Mouse (Mus musculus) spleen, postnatal 36 days (tissue): Measurements from ENCODE around the gene Arih1.

Source experiments
- DNase-seq, 2 experiments: peaks; one replicate each; pipeline ENCODE4 v3.0.0; 2022; ENCODE audit warnings: low spot score in 2 of 2, mixed read lengths in 1 of 2

Gene Arih1

DNA sequence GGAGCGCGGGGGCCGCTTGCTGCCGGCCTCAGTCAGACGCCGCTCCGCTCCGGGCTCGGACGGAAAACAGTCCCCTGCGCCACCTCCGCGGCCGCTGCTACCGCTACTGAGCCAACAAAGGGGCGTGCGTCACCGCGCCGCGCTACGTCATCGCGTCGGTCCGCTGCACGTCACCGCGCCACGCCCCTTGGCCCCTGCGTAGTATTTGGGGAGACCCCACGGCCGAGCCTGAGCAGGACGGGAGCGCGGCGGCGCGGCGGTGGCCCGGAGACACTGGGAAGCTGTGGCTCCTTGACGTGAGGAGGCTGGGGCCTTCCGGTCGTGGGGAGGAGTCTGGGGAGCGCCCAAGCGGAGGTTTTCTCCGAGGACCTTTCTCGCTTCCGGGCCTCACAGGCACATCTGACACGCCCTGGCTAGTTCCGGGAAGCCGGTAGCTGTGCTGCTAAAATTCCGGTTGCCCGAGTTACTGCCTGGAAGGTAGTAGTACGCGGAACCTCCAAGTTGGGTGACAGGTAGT is at the start of gene Arih1:
Arih1 (minus strand) TSS at position 70 of the 517 bp plus-strand sequence.
- DNase-seq = peak; percentile 98

DNA sequence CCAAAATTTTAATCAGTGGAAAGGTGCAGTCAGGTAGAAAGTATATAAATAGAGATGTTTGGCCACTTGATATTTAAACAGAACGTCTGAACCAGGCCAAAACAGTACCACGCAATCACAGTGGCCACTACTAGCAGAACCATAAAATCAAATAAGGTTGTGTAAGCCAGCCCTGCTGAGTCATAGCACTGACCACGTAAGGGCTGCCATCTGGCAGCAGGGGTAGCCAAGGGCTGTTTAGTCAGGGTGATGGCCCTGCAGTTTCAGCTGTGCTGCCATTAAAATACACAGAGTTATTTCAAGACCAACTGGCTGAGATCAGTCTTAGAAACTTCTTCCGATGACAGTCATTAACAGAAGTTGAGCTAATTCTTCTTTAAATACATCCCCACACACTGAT is 47.5 kb upstream of the Arih1 start:
- DNase-seq = no peak

DNA sequence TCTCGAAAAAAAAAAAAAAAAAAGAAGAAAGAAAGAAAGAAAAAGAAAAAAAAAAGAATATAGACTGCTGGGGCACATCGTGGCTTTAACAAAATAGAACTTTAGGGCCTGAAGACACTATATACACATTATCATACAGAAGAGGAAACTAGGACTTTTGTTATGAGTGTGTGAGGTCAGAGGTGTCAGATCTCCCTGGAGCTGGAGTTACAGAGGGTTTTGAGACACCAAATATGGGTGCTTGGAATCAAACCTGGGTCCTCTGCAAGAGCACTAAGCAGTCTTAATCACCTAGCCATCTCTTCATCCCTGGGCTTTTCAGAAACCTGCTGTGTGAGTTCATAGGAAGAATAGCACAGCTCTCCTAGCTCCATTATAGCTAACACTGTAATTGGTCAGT is 47.0 kb upstream of the Arih1 start:
- DNase-seq = no peak

DNA sequence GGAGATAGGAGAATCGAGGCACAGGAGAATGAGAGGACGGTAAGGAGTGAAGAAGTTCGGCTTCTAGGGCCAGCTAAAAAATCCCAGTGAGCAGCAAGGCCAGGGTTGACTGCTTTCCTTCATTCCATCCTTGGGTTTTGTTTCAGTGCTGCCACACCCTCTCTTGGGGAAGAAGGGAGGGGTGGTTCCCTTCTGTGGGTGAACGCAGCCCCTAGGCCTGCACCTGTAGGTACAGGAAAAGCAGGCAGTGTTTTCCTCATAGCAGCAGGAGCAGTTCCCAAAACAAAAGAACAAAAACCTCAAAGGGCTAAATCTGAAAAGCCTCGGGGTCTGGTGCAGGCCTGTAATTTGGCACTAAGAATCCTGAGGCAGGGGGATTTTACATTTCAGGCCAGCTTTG is 45.2 kb upstream of the Arih1 start:
- no peak for DNase-seq

DNA sequence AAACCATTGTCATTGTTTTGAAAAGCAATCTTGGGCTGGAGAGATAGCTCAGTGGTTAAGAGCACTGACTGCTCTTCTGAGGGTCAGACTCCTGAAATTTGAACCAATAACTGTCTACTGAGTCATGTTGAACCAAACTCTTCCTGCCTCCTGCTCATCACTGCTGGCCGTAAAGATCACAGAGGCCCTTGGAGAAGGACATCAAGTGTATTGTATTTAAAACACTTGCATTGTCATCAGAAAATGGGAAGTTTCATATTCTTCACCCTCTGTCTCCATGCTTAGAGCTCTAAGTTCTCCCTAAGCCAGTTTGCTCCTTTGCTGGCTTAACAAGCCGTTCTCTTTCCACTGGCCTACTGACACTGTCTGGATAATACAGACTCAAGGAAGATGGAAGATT is 41.9 kb upstream of the Arih1 start:
- DNase-seq = no peak

DNA sequence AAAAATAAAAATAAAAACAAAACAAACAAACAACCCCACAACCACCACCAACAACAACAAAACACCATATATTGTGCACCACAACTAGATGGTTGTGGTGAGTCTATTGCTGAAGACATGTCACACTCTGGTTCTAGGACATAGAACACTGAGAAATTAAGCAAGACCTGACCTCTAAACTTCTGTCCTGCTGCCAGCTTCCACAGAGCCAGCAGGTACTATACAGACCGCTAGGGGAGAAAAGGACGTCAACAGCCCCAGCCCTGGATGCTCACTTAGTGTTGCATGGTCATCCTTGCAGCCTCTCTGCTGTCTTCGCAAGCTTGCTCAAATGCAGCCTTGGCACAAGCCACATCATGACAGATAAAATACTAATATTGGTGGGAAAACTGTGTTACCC is 41.2 kb upstream of the Arih1 start:
- DNase-seq = no peak

DNA sequence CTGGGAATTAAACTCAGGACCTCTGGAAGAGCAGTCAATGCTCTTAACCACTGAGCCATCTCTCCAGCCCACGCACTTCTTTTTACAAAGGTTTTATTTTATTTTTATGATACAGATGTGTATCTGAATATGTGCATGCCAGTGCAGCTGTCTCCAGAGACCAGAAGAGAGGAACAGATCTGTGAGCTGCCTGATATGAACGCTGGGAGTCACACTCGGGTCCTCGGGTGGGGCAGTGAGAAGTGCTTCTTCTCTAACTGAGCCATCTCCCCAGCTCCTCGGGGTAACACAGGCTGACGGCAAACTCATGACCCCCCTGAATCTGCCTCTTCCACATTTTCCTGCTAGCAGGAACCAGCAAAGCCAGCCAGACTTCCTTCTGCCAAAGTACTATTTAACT is 40.3 kb upstream of the Arih1 start:
- DNase-seq = no peak

DNA sequence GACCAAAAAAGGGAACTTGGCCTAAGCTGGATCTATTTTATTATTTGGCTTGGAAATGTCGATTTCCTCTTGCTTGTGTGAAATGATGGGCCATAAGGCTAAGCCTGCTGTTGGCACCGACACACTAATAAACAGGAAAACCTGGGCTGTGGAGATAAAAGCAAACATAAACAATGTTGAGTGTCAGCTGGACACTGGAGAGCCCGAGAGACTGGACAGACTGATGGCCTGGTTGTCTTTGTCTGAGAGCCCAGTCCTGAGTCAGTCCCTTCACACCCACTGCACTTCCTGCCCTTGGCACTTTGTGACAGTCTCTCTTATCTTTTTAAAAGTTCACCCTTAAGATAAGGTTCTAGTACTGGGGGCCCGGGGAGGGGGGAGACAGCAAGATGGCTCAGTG is 36.5 kb upstream of the Arih1 start:
- DNase-seq = no peak

DNA sequence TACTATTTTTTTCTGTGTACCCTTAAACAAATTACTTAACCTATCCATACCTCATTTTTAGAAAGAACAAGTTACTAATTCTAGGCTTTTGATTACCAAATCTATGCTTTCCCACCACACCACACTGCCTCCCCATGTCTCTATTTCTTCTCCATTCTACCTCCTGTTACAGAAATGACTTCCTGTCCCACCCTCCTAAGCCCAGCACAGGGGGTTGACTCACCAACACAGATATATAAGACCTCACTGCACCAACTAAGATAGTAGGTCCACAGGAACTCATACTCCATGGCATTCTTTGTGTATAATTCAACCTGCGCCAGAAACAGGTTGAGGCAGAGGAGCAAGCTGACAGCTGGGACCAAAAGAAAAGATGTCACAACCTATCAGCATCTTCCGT is 33.0 kb upstream of the Arih1 start:
- no peak for DNase-seq

DNA sequence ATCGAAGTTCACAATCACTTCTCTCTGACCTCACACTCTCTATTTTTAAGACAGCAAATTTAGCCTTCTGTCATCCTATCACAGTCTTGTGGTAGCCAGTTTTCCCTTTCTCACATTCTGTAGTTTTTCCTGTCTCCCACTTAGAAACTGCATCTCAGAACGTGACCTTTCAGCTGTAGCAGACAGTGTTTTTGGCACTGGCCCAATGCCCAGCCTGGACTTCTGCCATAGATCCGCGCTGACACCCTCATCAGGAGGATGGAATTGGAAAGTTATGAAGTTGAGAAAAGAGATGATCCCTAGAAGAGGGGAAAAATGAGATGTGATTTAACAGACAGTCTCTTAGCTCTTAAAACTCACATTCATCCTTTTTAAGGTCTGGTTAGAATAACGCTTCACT is 32.6 kb upstream of the Arih1 start:
- DNase-seq = no peak

DNA sequence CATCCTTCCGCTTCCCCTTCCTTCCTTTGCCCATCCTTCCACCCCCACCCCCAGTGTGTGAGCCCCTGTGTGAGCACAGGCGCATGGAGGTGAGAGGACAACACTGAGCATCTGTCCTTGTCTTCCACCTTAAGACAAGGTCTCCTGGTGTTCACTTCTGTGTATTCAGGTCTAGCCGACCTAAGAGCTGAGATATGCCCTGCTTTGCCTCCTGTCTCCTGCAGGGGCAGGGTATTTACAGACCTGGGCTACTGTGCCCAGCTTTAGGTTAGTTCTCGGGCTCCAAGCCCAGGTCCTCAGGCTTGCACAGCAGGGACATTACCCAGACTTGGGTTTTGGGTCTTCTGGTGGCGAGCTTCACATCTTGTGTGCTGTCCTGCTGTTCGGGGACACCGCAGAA is 30.7 kb upstream of the Arih1 start:
- no peak for DNase-seq

DNA sequence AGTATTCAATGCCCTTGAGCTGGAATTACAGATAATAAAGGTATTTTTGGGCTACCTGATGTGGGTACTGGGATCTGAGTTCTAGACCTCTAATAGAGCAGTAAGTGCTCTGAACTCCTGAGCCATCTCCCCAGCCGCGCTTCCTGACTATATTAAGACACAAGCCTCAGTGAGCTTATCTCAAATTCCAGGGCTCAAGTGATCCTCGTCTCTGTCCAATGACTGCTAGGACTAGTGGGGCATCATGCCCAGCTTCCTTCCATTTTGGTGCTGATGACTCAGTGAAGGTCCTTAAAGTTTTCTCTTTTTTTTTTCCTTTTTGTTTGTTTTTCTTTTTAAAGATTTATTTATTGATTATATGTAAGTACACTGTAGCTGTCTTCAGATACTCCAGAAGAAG is 28.7 kb upstream of the Arih1 start:
- DNase-seq = no peak

DNA sequence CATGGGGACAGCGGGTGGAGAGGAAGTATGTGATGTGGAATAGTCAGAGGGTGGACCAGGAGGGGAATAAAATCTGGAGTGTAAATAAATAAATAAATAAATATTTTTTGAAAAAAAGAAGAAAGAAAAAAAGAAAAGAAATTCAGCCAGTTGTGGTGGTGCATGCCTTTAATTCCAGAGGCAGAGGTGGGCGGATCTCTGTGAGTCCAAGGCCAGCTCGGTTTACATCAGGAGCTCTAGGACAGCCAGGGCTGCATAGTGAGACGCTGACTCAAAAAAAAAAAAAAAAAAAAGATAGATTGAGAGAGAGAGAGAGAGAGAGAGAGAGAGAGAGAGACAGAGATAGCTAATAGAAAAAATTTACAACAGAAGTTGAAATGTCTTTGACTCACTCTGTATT is 26.0 kb upstream of the Arih1 start:
- no peak for DNase-seq

DNA sequence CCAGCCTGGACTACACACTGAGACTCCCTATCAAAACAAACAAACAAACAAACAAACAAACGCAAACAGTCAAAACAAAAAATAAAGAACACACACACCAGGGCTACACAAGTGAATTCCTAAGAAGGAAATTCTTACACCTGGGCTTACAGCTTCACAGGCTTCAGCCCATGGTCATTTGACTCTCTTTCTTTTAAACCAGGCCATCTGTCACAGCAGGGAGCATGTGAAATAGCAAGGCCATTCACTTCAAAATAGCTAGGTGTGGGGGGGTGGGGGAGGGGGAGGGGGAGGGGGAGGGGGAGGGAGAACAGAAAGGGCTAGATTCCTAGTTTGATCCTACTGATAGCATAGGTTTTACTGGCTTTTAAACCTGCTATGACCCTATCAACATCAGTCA is 21.7 kb upstream of the Arih1 start:
- no peak for DNase-seq

DNA sequence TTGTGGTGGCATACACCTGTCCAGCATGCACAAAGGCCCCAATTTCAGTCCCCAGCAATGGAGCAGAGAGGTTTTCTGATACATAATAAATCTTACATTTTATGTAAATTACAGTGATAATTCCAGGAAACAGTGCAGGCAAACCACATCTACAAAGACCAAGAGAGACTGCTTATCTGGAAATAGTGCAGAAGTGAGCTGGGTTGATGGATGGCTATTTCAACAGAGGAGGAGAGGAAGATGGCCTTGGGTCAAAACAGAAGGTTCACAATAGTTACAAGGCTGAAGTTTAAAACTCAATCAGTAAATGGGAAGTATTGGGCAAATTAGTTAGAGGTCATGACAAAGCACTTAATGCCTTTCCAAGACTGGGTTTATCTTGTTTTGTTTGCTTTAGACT is 913 bp upstream of the Arih1 start:
- DNase-seq = peak in 1 of 2 experiments; percentile 1

DNA sequence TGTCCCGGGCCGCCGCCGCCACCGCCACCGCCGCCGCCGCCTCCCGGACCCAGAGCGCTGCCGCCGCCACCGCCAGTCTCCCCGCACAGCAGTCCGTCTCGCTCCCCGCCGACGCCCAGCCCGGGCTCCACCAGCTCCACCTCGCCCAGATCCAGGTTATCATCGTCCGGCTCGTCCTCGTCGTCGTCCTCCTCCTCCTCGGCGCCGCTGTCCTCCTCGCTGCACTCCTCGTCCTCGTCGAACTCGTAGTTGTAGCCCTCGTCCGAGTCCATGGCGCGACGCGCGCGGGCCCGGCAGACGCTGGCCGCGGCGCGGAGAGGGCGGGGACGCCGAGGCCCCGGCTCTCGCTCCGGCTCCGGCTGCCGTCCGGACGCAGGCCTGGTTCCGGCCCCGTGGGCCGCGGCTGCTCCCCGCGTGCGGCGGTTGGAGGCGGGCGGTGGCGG is 321 bp downstream of the Arih1 start:
- no peak for DNase-seq

DNA sequence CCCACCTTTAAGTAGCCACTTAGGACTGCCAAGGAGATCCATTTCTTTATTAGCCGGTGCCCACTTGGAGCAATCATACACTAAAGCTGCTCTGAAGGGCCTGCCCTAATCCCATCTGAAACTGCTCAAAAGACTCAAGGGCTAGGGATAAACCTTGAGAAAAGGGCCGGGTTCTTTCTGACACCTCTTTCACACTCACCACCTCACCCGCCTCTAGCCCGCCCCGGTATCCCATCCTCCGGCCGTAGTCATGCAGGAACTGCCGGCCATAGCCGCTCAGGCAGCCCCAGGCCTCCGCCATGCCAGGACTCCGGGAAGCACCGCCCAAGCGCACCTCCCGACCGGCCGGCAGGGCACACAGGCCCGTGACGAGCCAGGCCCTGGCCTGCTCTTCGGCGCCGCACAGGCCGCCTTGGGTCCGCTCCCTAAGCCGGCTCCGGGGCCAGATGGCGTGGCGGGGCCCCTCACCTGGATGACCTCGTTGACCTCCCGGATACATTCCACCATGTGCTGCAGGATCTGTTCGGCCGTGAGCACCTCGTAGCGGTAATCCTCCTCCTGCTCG is 825 bp downstream of the Arih1 start:
- peak; percentile 61 to 64 for DNase-seq

DNA sequence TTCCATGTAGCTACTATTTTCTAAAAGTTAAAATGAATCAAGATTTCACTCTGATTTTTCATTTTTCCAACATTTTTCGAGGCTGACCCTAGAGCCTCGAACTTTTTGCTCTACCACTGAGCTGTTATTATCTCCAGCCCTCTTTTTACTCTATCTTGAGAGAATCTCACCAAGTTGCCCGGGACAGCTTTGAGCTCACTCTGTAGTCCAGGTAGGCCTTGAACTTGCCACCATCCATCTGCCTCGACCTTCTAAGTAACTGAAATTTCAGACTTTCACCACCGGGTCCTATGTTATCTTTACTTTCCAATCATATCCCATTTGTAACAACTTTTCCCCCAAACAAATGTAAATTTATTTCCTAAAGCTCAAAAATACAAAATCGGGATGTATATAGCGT is 1.7 kb downstream of the Arih1 start:
- no peak for DNase-seq

DNA sequence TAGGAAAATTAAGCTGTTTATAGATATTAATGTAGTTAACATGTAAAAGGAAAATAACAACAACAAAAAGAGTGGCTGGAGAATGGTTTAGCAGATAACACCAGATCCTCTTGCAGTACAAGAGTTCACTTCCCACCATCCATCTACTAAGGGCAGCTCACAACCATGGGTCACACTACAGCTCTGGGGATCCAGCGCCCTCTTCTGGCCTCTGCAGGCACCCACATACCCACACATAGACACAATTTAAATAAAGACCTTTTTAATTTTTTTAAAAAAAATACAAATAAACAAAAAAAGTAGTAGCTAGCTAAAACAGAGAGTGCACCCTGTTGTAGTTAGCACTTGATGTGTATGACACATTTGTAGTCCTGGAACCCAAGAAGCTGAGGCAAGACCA is 4.0 kb downstream of the Arih1 start:
- DNase-seq = peak; percentile 42 to 49

DNA sequence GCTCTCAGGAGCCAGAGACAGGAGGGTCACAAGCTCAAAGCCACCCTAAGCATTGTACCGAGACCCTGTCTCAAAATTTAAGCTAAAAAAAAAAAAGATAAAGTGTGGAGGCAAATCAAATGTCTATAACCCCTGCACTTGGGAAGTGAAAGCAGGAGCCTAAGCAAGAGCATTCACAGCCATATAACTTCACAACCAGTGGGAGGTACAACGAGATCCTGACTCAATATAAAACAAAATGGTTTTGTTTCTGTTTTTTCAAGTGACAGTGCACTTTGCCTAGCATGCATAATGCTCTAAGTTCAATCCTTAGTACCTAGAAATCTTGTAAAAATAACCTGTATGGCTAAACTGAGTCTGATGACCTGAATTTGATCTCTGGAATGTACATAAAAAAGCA is 9.8 kb downstream of the Arih1 start:
- no peak for DNase-seq

DNA sequence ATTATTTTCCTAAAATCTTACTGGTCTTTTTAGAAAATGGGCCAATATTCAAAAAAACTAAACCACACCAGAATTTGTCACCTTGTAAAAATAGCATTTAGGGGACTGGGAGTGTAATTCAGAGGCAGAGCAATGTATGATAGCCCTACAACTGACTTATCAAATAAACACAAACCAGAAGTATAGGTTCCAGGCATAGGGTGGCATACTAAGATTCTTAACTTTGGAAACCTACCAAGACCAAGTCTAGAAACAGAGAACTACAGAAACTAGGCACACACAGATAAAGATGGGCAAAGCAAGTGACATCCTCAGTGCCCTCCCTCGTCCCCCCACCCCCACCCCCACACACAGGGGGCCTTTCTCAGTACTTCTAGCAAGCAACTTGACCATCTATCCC is 11.6 kb downstream of the Arih1 start:
- no peak for DNase-seq

DNA sequence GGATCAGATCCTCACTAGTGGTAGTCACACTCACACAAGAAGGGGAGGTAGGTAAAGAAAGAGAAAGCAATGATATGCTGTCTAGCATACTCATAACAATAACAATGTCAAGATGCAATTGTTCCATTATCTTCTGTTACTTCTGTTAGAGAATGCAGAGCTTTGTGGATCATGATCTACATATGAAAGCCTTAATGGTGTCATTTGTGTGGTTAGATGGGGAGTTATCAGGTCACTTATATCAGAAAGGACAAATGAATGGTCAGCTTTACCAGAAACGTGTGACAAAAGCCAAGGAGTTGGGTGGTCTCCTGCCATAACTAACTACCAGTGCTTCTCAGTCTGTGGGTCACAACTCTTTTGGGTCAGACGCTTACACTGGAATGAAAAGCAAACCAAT is 13.2 kb downstream of the Arih1 start:
- DNase-seq = no peak

DNA sequence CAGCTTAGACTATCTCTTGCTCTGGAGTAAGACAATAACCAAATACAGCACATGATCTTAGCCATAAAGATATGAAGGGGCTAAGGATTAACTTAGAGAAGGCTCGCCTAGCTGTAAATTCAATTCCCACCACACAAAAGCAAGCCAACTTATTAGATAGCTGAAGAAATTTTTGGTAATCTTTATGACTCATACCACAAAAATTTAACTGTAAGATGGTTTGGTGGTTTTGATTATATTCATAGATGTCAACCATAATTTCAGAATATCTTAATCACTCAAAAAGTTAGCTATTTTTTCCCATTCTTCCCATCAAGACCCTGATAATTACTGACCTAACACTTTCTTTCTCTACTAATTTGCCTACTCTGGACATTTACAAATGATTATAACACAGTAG is 17.0 kb downstream of the Arih1 start:
- no peak for DNase-seq

DNA sequence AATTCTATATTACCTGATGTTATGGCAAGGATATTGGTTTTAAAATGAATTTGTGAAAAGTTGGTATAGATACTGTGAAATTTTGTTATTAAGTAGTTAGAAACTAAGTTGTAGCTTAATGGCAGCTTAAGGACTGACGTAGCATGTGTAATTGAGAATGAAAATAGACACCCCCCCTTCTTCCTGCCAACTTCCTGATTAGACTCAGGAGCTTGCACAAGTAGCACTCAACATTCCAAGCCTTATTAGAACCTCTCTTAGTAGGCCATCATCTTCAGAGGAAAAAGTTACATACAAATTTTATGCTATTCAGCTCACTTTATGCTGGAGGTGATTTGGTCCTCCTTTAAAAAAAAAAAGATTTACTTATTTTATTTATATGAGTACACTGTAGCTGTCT is 22.1 kb downstream of the Arih1 start:
- DNase-seq = no peak
